Mouse (Mus musculus) forelimb bud, embryonic 11.5 days (tissue): Measurements from ENCODE around the gene Rpl23.
"Not testable (repeated sequence)": the region's sequence is repeated elsewhere in the genome, so short reads cannot be mapped to it uniquely, and the experiment has no call there.

Experiments
- DNase-seq: peaks from one replicate; pipeline ENCODE4 v3.0.0-alpha.2; 2012; ENCODE audit warnings: low read depth, low spot score

Gene Rpl23

GRCm38 (mm10) chr11:97766154-97766881 lies 15.9 kb downstream of the Rpl23 start, which contains the start of gene Cwc25:
Cwc25 (minus strand) TSS chr11:97766556.
- DNase-seq: peak; percentile 95

GRCm38 (mm10) chr11:97761638-97762037 lies 20.6 kb downstream of the Rpl23 start:
- DNase-seq: no peak

GRCm38 (mm10) chr11:97758942-97759341 lies 23.3 kb downstream of the Rpl23 start:
- no peak for DNase-seq

DNA sequence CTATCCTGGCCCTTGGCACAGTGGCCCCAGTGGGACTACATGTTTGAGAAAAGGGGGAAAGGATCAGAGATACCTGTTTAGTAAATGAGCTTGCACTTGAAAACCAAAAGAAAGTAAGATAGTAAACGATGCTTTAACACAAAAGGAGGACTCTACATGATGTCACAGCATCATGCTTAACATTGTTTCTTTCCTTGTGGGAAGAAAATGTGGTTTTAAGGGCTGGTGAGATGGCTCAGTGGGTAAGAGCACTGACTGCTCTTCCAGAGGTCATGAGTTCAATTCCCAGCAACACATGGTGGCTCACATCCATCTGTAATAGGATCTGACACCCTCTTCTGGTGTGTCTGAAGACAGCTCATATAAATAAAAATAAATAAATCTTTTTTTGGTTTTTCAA lies 24.1 kb downstream of the Rpl23 start:
- no peak for DNase-seq

GRCm38 (mm10) chr11:97753277-97753676 lies 29.0 kb downstream of the Rpl23 start:
- DNase-seq: no peak

GRCm38 (mm10) chr11:97748496-97748895 lies 33.7 kb downstream of the Rpl23 start:
- DNase-seq: no peak

GRCm38 (mm10) chr11:97747773-97748172 lies 34.5 kb downstream of the Rpl23 start:
- no peak for DNase-seq

DNA sequence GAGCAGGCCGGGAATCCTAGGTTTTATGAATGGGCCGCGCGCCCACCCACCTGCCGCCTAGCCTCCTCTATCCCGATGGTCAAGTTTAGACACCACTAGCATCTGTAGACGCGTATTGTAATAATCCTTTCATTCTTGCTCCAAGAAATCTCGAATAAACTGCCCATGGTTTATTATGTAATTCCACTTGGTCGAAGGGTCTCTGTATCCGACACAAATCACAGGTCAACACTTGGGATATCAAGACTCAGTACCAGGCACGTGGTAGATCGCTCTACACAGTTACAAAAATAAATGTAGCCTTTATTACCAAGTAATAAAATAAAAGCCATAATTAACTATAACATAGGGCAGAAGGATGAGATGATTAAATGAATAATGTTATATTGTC lies 36.9 kb downstream of the Rpl23 start:
- no peak for DNase-seq

GRCm38 (mm10) chr11:97744718-97745330 lies 37.4 kb downstream of the Rpl23 start:
- peak; percentile 99 for DNase-seq

DNA sequence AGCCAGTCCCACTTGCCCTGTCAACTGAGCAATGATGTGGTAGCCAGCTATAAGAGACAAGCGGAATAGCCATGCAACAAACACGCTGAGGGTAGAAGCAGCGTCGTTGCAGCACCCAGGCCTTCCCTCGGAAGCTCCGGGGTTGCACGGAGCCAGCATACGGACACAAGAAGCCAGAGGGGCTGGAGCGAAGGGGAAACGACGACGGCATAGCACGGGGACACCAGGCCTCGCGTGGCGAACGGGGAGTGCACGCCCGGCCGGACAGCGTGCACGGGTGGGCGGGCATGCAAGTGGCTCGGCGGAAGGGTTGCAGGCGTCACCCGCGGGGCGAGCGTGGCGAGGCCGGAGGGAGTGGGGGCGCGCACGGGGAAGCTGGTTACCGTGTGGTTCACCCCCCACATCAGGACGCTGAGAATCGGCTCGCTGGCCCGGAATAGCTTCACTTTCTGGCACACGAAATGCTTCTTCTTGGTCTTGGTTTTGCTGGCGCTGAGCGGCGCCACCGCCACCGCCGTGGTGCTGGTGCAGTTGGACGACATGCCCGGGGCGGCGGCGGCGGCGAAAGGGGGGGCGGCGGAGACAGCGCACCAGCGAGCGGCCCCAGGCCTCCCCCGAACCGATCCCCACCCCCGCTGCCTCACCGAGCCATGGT lies 38.0 kb downstream of the Rpl23 start, which contains the start of gene Pip4k2b:
Gene Pip4k2b, minus strand, starts transcription at position 642 of the 655 bp plus-strand sequence.
- DNase-seq: peak; percentile 32

- DNase-seq: no peak
Measured at GRCm38 (mm10) chr11:97743423-97743822, 38.8 kb downstream of the Rpl23 start.

DNA sequence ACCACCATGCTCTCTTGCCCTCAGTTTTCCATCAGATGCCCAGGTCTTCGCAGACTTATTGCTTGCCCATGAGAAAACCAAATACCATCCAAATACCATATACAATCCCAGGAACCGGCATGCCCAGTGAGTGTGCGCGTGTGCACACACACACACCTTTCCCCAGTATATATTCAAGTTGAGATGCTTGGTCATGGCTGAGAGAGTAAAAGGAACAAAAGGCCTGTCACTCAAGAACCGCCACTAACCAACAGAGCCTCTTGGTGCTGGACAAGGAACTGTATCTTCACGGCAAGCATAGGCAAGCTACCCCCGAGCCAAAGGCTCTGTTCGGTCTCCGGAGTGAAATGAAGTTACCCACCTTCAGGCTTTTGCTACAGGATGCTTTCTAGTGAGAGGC lies 39.6 kb downstream of the Rpl23 start:
- DNase-seq: no peak

GRCm38 (mm10) chr11:97742157-97742556 lies 40.1 kb downstream of the Rpl23 start:
- DNase-seq: no peak

DNA sequence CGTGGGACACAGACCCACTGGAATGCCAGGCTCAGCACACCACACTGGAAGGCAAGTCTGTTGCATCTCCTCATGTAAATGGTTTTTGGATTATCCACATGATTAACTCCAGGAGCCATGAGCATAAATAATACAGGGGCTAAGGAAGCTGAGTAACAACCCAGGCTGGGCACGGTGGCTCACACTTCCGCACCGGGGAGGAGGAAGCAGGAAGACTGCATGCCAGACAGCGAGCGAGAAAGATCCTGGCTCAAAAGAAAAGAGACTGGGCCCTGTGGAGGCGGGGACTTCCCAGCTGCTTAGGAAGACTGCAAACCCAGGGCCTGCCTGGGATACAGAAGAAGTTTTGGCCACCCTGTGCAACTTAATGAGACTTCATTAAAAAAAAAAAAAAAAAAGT lies 42.0 kb downstream of the Rpl23 start:
- DNase-seq: no peak

DNA sequence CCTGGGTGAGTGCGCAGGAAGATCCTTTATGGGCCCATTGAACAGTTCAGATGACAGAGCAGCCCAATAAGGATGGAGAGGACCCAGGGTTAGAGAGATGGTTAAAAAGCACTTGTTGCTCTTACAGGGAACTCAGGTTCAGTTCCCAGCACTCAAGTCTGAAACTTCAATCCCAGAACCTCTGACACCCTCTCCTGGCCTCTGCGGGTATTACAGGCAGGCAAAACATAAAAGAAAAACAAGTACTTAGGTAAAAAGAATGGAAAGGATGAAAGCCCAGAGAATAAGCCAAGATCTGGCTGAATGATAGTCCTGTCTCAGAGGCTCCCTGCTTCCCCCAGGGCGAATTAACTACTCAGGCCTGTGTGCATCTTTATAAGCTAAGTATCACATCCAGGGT lies 43.1 kb downstream of the Rpl23 start:
- no peak for DNase-seq

DNA sequence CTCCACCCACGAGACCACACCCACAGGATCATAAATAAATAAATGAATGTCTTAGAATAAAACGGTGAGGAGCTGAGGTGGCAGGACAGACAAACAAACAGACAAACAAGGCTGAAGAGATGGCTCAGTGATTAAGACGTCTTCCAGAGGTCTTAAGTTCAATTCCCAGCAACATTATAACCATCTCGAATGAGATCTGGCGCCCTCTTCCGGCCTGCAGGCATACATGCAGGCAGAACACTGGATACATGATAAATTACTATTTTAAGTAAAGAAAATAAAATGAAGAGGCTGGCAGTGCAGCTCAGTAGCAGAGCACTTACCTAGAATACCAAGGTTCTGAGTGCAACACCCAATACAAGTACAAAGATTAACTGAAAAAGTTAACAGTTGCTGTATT lies 43.5 kb downstream of the Rpl23 start:
- peak; percentile 11 for DNase-seq

GRCm38 (mm10) chr11:97737600-97737999 lies 44.6 kb downstream of the Rpl23 start:
- DNase-seq: no peak

GRCm38 (mm10) chr11:97736645-97737044 lies 45.6 kb downstream of the Rpl23 start:
- DNase-seq: no peak

DNA sequence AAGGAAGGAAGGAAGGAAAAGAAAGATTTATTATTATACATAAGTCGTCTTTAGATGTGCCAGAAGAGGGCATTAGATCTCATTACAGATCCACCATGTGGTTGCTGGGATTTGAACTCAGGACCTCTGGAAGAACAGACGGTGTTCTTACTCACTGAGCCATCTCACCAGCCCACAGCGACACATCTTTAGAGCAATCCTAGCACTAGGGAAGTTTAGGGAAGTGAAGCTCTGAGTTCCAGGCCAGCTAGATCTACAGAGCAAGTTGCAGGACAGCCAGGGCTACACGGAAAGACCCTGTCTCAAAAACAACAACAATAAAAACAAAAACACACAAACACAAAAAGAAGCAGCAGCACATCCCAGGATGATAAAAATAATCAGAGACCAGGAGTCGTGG lies 47.4 kb downstream of the Rpl23 start:
- not testable (repeated sequence) for DNase-seq

GRCm38 (mm10) chr11:97733689-97734088 lies 48.5 kb downstream of the Rpl23 start:
- peak; percentile 67 for DNase-seq

DNA sequence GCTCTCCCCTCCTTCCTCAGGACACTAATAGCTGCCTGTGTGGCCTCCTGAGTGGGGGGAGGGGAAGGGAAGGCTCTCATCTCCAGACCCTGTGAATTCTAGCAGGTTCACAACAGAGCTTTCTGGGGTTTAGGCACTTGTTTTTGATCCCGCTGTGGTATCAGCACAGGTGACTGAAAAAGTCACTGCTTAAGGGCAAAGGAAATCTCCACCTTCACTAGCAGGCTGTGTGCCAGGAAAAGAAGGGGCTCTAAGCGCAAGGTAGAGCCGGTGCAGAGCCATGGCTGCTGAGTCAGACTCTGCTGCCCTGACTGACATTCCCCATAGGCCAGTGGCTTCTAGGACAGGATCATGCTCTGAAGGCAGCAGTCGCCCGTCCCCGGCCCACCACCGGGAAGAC lies 53.5 kb downstream of the Rpl23 start:
- DNase-seq: no peak

GRCm38 (mm10) chr11:97728311-97728710 lies 53.9 kb downstream of the Rpl23 start:
- DNase-seq: no peak
